Mouse (Mus musculus): ENCODE results near the gene Uhmk1. TPM values are rescaled to one million over a fixed set of nuclear protein-coding genes. Genes with fewer than 3 reads are reported as not detected.
"Not testable (repeated sequence)": the region's sequence is repeated elsewhere in the genome, so short reads cannot be mapped to it uniquely, and the experiment has no call there.

The Uhmk1 gene
- 22.2 and 23.2 TPM in 2 replicates for polyA plus RNA-seq (2012; rRNA removed)

- DNase-seq (ENCODE audit: low spot score), result peak; percentile 81
These were observed at the start of gene Uhmk1 for GRCm38 (mm10) chr1:170214757-170215522. Uhmk1 (minus strand) TSS chr1:170215397.

- peak; percentile 72 for DNase-seq (ENCODE audit: low spot score)
These were observed 40.3 kb upstream of the Uhmk1 start for GRCm38 (mm10) chr1:170255560-170255910.

- no peak for DNase-seq (ENCODE audit: low spot score)
These were observed 39.8 kb upstream of the Uhmk1 start for GRCm38 (mm10) chr1:170254893-170255559.

- no peak for DNase-seq (ENCODE audit: low spot score)
These were observed 29.8 kb upstream of the Uhmk1 start for GRCm38 (mm10) chr1:170245016-170245415.

- DNase-seq (ENCODE audit: low spot score), result not testable (repeated sequence)
These were observed 17.5 kb upstream of the Uhmk1 start, which contains the start of gene Sh2d1b2 for GRCm38 (mm10) chr1:170232688-170233087. Sh2d1b2 (plus strand) TSS chr1:170232749.

GRCm38 (mm10) chr1:170223276-170223675, 8.1 kb upstream of the Uhmk1 start:
- DNase-seq (ENCODE audit: low spot score), result no peak

- no peak for DNase-seq (ENCODE audit: low spot score)
These were observed 5.2 kb upstream of the Uhmk1 start for GRCm38 (mm10) chr1:170220351-170220750.

GRCm38 (mm10) chr1:170218091-170218884, 3.1 kb upstream of the Uhmk1 start:
- DNase-seq (ENCODE audit: low spot score), result no peak

GRCm38 (mm10) chr1:170215590-170215989, 393 bp upstream of the Uhmk1 start:
- DNase-seq (ENCODE audit: low spot score), result no peak

- no peak for DNase-seq (ENCODE audit: low spot score)
These were observed 827 bp downstream of the Uhmk1 start for GRCm38 (mm10) chr1:170214383-170214756.

GRCm38 (mm10) chr1:170213181-170213879, 1.9 kb downstream of the Uhmk1 start:
- no peak for DNase-seq (ENCODE audit: low spot score)

- DNase-seq (ENCODE audit: low spot score), result no peak
These were observed 8.8 kb downstream of the Uhmk1 start for GRCm38 (mm10) chr1:170206395-170206794.

- no peak for DNase-seq (ENCODE audit: low spot score)
These were observed 14.8 kb downstream of the Uhmk1 start for GRCm38 (mm10) chr1:170200379-170200778.

- DNase-seq (ENCODE audit: low spot score), result no peak
These were observed 19.0 kb downstream of the Uhmk1 start for GRCm38 (mm10) chr1:170196211-170196610.

GRCm38 (mm10) chr1:170191925-170192324, 23.3 kb downstream of the Uhmk1 start:
- DNase-seq (ENCODE audit: low spot score), result no peak

- DNase-seq (ENCODE audit: low spot score), result no peak
These were observed 25.0 kb downstream of the Uhmk1 start for GRCm38 (mm10) chr1:170190225-170190624.

GRCm38 (mm10) chr1:170188601-170189000, 26.6 kb downstream of the Uhmk1 start:
- no peak for DNase-seq (ENCODE audit: low spot score)

- no peak for DNase-seq (ENCODE audit: low spot score)
These were observed 28.7 kb downstream of the Uhmk1 start for GRCm38 (mm10) chr1:170186531-170186930.

GRCm38 (mm10) chr1:170185137-170185536, 30.1 kb downstream of the Uhmk1 start:
- DNase-seq (ENCODE audit: low spot score), result no peak

GRCm38 (mm10) chr1:170182706-170183105, 32.5 kb downstream of the Uhmk1 start:
- DNase-seq (ENCODE audit: low spot score), result no peak

- DNase-seq (ENCODE audit: low spot score), result no peak
These were observed 38.4 kb downstream of the Uhmk1 start for GRCm38 (mm10) chr1:170176661-170177239.

All from urinary bladder, adult 2 months (tissue).